Mouse (Mus musculus) cerebellum, adult 8-10 months (tissue): ENCODE measurements around the gene Gphb5.
A peak's percentile ranks its signal among the peaks of the same experiment; 100 is the strongest.

ENCODE experiments used
- DNase-seq: peaks from one replicate; pipeline ENCODE4 v3.0.0; 2022

The Gphb5 gene

DNA sequence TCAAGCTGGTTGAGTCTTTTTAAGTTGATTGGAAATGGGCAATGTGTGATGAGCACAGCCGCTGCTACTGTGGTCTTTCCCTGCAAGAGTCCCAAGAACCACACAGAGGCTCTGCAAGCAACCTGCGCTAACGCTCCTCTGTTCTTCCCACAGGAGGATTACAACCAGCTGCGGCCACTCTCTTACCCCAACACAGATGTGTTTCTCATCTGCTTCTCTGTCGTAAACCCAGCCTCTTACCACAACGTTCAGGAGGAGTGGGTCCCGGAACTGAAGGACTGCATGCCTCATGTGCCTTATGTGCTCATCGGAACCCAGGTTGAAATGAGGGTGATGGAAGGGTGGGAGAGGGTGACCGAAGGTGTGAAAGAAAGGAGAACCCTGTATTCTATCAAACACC lies 25.1 kb downstream of the Gphb5 start:
- DNase-seq: no peak

- DNase-seq: peak; percentile 54
These were observed 27.1 kb downstream of the Gphb5 start for GRCm38 (mm10) chr12:75389308-75390135.

DNA sequence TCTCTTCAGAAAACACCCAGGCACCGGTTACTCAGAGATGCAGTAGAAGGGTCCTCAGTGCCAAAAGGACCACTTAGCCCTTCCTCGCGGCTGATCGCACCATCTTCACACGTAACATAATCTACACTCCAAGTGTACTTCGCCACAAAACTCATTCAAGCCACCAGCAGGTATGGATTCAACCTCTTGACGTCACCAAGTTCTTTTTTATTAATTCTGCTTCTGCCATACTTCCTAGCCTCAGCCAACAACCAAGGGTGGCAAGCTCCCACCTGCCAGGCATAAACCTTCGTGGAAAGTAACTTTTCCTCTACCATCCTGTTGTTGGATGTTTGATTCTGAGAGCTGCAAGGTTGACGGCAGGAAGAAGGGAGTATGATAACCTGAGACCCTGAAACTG lies 28.1 kb downstream of the Gphb5 start:
- no peak for DNase-seq

- no peak for DNase-seq
These were observed 28.7 kb downstream of the Gphb5 start for GRCm38 (mm10) chr12:75387846-75388245.

- DNase-seq: no peak
These were observed 29.4 kb downstream of the Gphb5 start for GRCm38 (mm10) chr12:75387156-75387555.

GRCm38 (mm10) chr12:75386731-75387130 lies 29.9 kb downstream of the Gphb5 start:
- no peak for DNase-seq

DNA sequence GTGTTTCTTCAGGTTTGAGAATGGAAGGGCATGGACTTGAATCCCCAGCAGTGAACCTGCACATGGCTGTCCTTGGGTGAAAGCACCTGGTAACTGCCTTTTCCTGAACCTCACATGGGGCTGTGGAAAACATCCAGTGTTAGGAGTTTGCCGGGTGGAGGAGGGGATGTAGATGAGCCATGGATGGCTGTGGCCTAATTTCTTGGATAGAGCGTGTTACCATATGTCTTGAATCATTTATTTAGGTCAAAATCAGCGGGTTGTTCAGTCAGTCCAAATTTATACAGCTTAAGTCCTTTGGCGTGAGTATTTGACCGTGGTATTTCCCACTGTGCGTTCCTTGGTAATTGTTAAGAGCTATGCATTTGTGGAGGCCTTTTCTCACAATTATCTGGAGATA lies 40.5 kb downstream of the Gphb5 start:
- DNase-seq: peak; percentile 55

DNA sequence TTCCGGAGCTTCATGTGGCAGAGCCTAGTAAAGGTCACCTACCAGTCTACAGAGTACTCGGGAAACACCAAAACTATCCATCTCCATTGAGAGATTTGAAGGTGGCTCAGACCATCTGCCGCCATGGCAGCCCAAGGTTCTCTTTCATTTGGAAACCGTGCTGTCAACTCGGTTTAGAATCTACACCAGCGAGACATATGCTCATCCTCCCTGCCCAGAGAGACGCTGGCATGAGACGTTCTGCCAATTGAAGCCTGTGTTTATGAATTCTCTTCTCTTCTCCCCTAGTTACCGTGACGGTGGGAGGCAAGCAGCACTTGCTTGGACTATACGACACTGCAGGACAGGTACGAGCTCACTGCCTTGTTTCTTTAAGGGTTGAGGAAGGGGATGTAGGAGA lies 41.5 kb downstream of the Gphb5 start:
- peak; percentile 47 for DNase-seq

GRCm38 (mm10) chr12:75374437-75374836 lies 42.1 kb downstream of the Gphb5 start:
- no peak for DNase-seq

DNA sequence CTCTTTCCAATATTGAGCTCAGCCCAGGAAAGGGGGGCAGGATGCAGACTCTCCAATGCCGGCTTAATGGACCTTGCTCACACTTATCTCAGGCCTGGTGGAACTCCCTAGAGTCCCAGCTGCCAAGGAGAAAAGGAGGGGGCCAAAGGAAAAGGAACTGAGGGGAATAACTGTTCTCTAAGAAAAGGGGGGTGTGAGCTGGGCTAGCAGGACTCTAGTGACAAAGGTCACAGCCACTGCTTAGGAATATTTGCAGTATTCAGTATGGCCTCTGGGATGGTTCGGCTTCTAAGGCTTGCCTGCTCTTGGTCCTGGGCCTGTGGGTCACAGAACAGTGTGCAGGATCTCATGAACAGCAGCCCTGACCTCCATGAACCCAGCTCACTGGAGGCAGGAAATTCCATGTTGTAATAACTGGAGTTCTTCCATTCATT lies 47.1 kb downstream of the Gphb5 start:
- DNase-seq: no peak

- DNase-seq: peak; percentile 30
These were observed 48.1 kb downstream of the Gphb5 start for GRCm38 (mm10) chr12:75368527-75368926.

- DNase-seq: no peak
These were observed 49.2 kb downstream of the Gphb5 start for GRCm38 (mm10) chr12:75367371-75367770.

DNA sequence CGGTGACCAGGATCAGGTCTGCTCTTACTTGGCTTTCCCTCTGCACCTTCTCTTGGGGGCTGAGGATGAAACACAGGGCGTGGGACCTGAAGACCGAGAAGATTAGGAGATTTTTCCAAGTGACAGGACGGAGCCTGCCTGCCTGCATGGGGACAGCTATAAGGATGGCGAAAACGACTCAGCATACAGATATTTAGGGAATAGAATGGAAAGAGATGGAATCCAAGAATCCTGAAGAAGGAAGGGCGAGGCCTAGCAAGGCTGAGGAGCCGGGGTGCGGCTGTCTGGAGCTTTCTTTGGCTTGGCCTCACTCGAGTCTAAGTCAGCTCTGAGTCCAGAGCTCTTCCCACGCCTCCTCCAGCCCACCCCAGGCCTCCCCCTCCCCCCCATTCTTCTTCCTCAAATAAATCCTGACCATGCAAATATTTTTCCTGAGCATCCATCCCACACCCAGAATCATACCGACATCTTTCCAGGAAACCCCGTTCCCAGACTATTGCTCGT lies 50.9 kb downstream of the Gphb5 start:
- no peak for DNase-seq

DNA sequence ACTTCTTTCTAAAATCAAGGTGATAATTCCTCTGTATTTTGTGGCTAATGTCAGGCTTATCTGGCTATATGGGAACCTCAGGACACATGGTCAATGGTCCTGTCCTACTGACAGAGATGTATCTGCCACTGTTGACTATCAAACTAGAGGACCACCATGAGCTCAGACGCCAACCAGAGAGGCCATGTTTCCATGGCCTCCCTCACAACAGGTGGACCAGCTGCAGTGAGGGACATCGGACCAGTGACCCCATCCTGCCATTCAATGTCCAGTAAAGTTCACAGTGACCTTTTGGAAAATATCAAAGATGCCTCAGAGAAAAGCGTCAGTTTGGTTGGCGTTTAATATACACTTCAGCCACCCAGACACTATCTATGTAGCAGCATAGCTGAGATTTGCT lies 52.2 kb downstream of the Gphb5 start:
- DNase-seq: no peak

GRCm38 (mm10) chr12:75362456-75362855 lies 54.1 kb downstream of the Gphb5 start:
- no peak for DNase-seq
